Mouse (Mus musculus) intestine, postnatal 0 days (tissue): ENCODE data around the gene Adamts12. TPM values are rescaled to one million over a fixed set of nuclear protein-coding genes. Genes with fewer than 3 reads are reported as not detected.
A peak's percentile ranks its signal among the peaks of the same experiment; 100 is the strongest.

Experiments
- ATAC-seq: fragments of 200-750 bp; cut with Nextera tagmentation; 2 replicates; pipeline ENCODE4 v1.8.0; 2017; ENCODE audit warnings: mild to moderate bottlenecking, moderate TSS enrichment, moderate library complexity
- H3K27ac ChIP-seq: fragments of 300-500 bp; sonication (generic); 2 replicates; pipeline ENCODE4 v1.5.1; 2014; ENCODE audit warnings: mild to moderate bottlenecking, low read depth, low read length, moderate library complexity
- H3K27me3 ChIP-seq: fragments of 300-500 bp; sonication (generic); replicated peaks from 2 replicates; pipeline ENCODE4 v1.6.1; 2014; ENCODE audit warnings: low read length, mixed read lengths; ENCODE audit not compliant: control insufficient read depth, insufficient read depth
- H3K36me3 ChIP-seq: fragments of 300-500 bp; sonication (generic); 2 replicates; pipeline ENCODE4 v1.6.1; 2014; ENCODE audit warnings: mild to moderate bottlenecking, moderate library complexity; ENCODE audit not compliant: control insufficient read depth, insufficient read depth
- H3K4me1 ChIP-seq: fragments of 300-500 bp; sonication (generic); replicated peaks from 2 replicates; pipeline ENCODE4 v1.6.1; 2014; ENCODE audit warnings: antibody characterized with exemption, low read length, mixed read lengths; ENCODE audit not compliant: control insufficient read depth, insufficient read depth
- H3K4me2 ChIP-seq: fragments of 300-500 bp; sonication (generic); replicated peaks from 2 replicates; pipeline ENCODE4 v1.6.1; 2014; ENCODE audit warnings: low read depth, mild to moderate bottlenecking, moderate library complexity
- H3K4me3 ChIP-seq: fragments of 300-500 bp; sonication (generic); 2 replicates; pipeline ENCODE4 v1.5.1; 2014; ENCODE audit warnings: low read depth, low read length
- H3K9ac ChIP-seq: fragments of 300-500 bp; sonication (generic); 2 replicates; pipeline ENCODE4 v1.6.1; 2014; ENCODE audit warnings: mild to moderate bottlenecking, low read depth, low read length
- H3K9me3 ChIP-seq: fragments of 300-500 bp; sonication (generic); 2 replicates; pipeline ENCODE4 v1.6.1; 2016; ENCODE audit warnings: mixed run types; ENCODE audit not compliant: control insufficient read depth
- CTCF ChIP-seq: sonication (generic); IDR thresholded peaks from 2 replicates; pipeline ENCODE4 v1.5.1; 2016; ENCODE audit warnings: low read depth, mild to moderate bottlenecking, control low read depth, antibody characterized with exemption, moderate library complexity
- WGBS: fragments of 180-500 bp; shearing (Covaris S2); extraction: QIAGEN DNeasy Blood & Tissue Kit; methylation state at CpG from one replicate; pipeline ENCODE4 v1.1.7; 2014; 5-methylcytosine and 5-hydroxymethylcytosine counted together
- polyA plus RNA-seq: library from polyadenylated mRNA; unstranded; fragments of >200 nt; fragmentation: Nextera tagmentation; extraction: Ambion mirVana; gene quantifications from 2 replicates; pipeline ENCODE4 v1.2.1, GENCODE M21; 2015

Gene Adamts12
- polyA plus RNA-seq, 1 experiment from 2014 or later = 0.70 TPM

- H3K4me2 ChIP-seq = no peak overlapping the region
- no peaks in the 10 kb centered on the region for H3K4me1 ChIP-seq
- 63% methylated on average over 5 of the region's 5 CpGs for WGBS
- peaks cover 6% of the 10 kb centered on the region for H3K27me3 ChIP-seq
- no peak for ATAC-seq
- H3K27ac ChIP-seq = no peak overlapping the region
- H3K9me3 ChIP-seq = no peaks in the 10 kb centered on the region
- H3K36me3 ChIP-seq = no peaks in the 10 kb centered on the region
- TF ChIP-seq CTCF = no peak
- no peak overlapping the region for H3K4me3 ChIP-seq
- H3K9ac ChIP-seq = no peak overlapping the region
Observed at GRCm38 (mm10) chr15:11042828-11043227, 21.8 kb upstream of the Adamts12 start.

GRCm38 (mm10) chr15:11053678-11054439 lies 10.7 kb upstream of the Adamts12 start:
- no peak overlapping the region for H3K9ac ChIP-seq
- 57% methylated on average over 10 of the region's 10 CpGs for WGBS
- no peaks in the 10 kb centered on the region for H3K4me1 ChIP-seq
- no peaks in the 10 kb centered on the region for H3K36me3 ChIP-seq
- H3K9me3 ChIP-seq = no peaks in the 10 kb centered on the region
- no peak for ATAC-seq
- H3K27me3 ChIP-seq = no peaks in the 10 kb centered on the region
- no peak overlapping the region for H3K4me2 ChIP-seq
- no peak overlapping the region for H3K4me3 ChIP-seq
- no peak for TF ChIP-seq CTCF
- H3K27ac ChIP-seq = no peak overlapping the region

- Histone ChIP-seq H3K9me3 (no peaks in the 10 kb centered on the region), H3K4me2 (no peak overlapping the region), H3K36me3 (no peaks in the 10 kb centered on the region), H3K4me1 (no peaks in the 10 kb centered on the region), H3K27ac (no peak overlapping the region), H3K9ac (no peak overlapping the region), H3K4me3 (no peak overlapping the region), H3K27me3 (no peaks in the 10 kb centered on the region)
- no peak for ATAC-seq
- 64% methylated on average over 7 of the region's 7 CpGs for WGBS
- TF ChIP-seq CTCF = no peak
Observed at GRCm38 (mm10) chr15:11054440-11055080, 10.0 kb upstream of the Adamts12 start.

GRCm38 (mm10) chr15:11062903-11063302 lies 1.7 kb upstream of the Adamts12 start:
- no peak for TF ChIP-seq CTCF
- Histone ChIP-seq H3K4me3 (no peak overlapping the region), H3K27ac (no peak overlapping the region), H3K4me2 (no peak overlapping the region), H3K27me3 (no peaks in the 10 kb centered on the region), H3K4me1 (no peaks in the 10 kb centered on the region; the same call in 1 of the 2 replicates), H3K36me3 (no peaks in the 10 kb centered on the region), H3K9me3 (no peaks in the 10 kb centered on the region), H3K9ac (no peak overlapping the region)
- WGBS = 89% methylated on average over 1 of the region's 1 CpGs
- no peak for ATAC-seq

- H3K27me3 ChIP-seq = no peaks in the 10 kb centered on the region
- H3K27ac ChIP-seq = 0 out of 2 replicates have a peak overlapping the region, but pooled peaks have one; percentile 62
- peak overlapping the region; percentile 63 for H3K4me2 ChIP-seq
- 23% methylated on average over 2 of the region's 2 CpGs for WGBS
- H3K9ac ChIP-seq = no peak overlapping the region
- H3K4me3 ChIP-seq = 0 out of 2 replicates have a peak overlapping the region, but pooled peaks have one; percentile 37
- TF ChIP-seq CTCF = no peak
- no peaks in the 10 kb centered on the region for H3K36me3 ChIP-seq
- no peaks in the 10 kb centered on the region for H3K9me3 ChIP-seq
- no peak; the same call in 1 of the 2 replicates for ATAC-seq
- no peaks in the 10 kb centered on the region; the same call in 1 of the 2 replicates for H3K4me1 ChIP-seq
Observed at GRCm38 (mm10) chr15:11064160-11064557, 431 bp upstream of the Adamts12 start.

GRCm38 (mm10) chr15:11065528-11066171 lies 1.1 kb downstream of the Adamts12 start:
- WGBS = 19% methylated on average over 9 of the region's 9 CpGs
- Histone ChIP-seq H3K27ac (0 out of 2 replicates have a peak overlapping the region, but pooled peaks have one; percentile 62), H3K4me1 (no peaks in the 10 kb centered on the region; the same call in 1 of the 2 replicates), H3K36me3 (no peaks in the 10 kb centered on the region), H3K27me3 (no peaks in the 10 kb centered on the region), H3K4me2 (peak overlapping the region; percentile 63), H3K4me3 (peak overlapping the region; percentile 37), H3K9ac (no peak overlapping the region), H3K9me3 (no peaks in the 10 kb centered on the region)
- ATAC-seq = no peak
- TF ChIP-seq CTCF = no peak
